Mouse (Mus musculus): ENCODE measurements at regions not wholly inside any gene's neighbourhood (a gene's known extent, or its start where the extent isn't known, plus 50 kb on each side); places are given as distances from the start of the nearest gene placed in this dataset.
A peak's percentile ranks its signal among the peaks of the same experiment; 100 is the strongest.

DNA sequence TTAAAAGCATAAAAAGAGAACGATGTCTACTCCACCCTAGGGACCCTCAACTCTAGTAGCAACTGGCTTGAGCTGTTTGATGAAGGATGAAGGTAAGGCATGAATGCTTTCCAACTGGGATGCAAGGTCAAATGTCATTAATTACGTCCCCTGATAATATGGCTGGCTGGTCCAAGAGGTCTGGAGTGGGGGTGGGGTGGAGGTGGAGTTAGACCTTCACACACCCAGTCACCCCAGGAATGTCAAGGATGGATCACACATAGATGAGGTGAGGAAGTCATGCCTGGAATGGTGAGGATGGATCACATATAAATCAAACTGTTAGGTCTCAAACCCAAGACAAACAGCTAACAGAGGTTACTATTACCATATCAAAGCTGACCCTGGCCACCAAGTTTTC is 177.2 kb upstream of the Jmjd1c start:
- peaks cover 40% of the 10 kb centered on the region for H3K4me1 ChIP-seq
- peaks cover 5% of the 10 kb centered on the region; the same call in 1 of the 2 replicates for H3K27me3 ChIP-seq
- 87% methylated on average over 2 of the region's 2 CpGs for WGBS
- H3K36me3 ChIP-seq: no peaks in the 10 kb centered on the region
- no peak overlapping the region for H3K9ac ChIP-seq
- no peak overlapping the region for H3K4me2 ChIP-seq
- H3K27ac ChIP-seq: no peak overlapping the region
- ATAC-seq (ENCODE audit: borderline replicate concordance, extremely low read depth, low FRiP score, low TSS enrichment): no peak
- no peaks in the 10 kb centered on the region for H3K9me3 ChIP-seq
- no peak overlapping the region for H3K4me3 ChIP-seq

DNA sequence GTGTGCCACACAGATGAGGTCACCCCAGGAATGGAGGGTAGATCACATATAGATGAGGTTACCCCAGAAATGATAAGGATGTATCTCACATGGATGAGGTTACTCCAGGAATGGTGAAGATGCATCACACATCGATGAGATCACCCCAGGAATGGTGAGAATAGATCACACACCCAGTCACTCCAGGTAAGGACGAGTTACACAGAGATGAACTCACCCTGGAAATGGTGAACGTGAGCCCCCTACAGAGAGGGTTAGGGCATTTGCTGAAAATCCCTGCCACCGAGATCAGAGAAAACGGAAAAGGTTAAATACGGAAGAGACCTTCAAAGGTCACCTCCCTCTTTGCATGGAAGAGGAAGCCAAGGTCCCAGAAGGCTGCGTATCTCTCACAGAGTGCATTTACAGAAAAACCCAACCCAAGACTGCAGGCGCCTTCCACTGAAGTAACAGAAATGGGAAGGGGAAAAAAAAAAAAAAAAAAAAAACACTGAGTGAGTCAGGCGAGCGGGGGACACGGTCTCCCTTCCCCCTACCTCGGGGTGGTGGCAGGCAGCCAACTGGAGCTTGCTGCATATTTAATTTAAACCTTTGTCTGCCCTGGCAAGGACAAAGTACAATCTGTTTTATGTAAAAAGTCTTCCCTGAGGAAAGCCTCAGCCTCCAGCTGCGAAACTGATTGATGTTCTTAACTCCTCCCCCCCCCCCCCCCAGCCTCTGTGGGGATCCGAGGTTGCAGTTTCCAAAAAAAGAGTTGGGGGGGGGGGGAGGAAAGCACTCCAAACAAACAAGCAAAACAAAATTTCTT is 175.8 kb upstream of the Jmjd1c start:
- WGBS: under 1% methylated on average over 14 of the region's 14 CpGs
- Histone ChIP-seq H3K9me3 (no peaks in the 10 kb centered on the region), H3K4me1 (peaks cover 33% of the 10 kb centered on the region), H3K9ac (peak overlapping the region; percentile 24; the same call in 1 of the 2 replicates), H3K27ac (peak overlapping the region; percentile 79), H3K4me2 (peak overlapping the region; percentile 57), H3K4me3 (peak overlapping the region; percentile 24), H3K27me3 (peaks cover 6% of the 10 kb centered on the region; the same call in 1 of the 2 replicates), H3K36me3 (no peaks in the 10 kb centered on the region)
- peak; percentile 31; the same call in 1 of the 2 replicates for ATAC-seq (ENCODE audit: borderline replicate concordance, extremely low read depth, low FRiP score, low TSS enrichment)

DNA sequence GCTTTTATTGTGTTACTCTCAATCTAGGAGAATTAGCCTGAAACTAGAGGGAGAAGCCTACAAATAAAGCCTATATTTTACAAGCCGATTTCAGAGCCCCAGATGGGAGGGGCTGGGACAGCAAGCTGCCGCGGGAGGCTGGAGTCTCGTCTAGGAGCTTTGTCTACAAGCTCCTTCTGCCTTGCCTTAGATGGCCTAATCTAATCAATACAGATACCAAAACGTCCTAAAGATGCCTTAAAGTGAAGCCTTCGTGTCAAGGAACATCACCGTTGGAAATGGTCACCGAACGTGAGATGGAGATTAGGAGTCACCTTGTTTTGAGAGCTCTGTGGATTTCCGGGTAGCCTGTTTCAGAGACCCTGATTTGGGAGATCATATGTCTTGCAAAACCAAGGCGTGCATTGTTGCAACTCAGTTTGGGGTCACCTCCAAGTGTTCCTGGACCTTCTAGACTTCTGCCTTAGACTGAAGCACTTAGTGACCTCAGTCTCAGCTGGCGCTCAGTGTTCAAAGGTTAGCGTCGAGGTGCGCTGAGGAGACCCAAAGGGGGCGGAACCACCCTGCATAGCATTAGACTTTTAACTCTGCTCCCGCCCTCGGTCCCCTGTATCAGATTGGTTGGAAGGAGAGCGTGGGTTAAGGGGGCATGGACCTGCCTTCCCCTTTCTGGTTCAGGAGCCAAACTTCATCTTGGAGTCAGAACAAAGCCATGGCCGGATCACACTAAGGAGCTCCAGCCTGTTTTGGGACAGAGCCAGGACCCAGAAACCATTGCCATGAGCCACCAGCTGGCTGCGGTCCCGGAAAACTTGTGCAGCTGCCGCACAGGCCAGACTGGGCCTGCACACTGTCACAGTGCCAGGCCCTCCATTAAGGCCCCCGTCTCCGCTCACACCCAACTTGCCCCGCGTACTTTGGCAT is 174.9 kb upstream of the Jmjd1c start:
- H3K4me3 ChIP-seq: peak overlapping the region; percentile 24
- H3K27ac ChIP-seq: peak overlapping the region; percentile 79
- peaks cover 6% of the 10 kb centered on the region; the same call in 1 of the 2 replicates for H3K27me3 ChIP-seq
- 0 out of 2 replicates have a peak overlapping the region, but pooled peaks have one; percentile 24 for H3K9ac ChIP-seq
- peak; percentile 90 for ATAC-seq (ENCODE audit: borderline replicate concordance, extremely low read depth, low FRiP score, low TSS enrichment)
- H3K9me3 ChIP-seq: no peaks in the 10 kb centered on the region
- 3% methylated on average over 27 of the region's 27 CpGs for WGBS
- no peaks in the 10 kb centered on the region for H3K36me3 ChIP-seq
- H3K4me1 ChIP-seq: peaks cover 38% of the 10 kb centered on the region
- peak overlapping the region; percentile 57 for H3K4me2 ChIP-seq

DNA sequence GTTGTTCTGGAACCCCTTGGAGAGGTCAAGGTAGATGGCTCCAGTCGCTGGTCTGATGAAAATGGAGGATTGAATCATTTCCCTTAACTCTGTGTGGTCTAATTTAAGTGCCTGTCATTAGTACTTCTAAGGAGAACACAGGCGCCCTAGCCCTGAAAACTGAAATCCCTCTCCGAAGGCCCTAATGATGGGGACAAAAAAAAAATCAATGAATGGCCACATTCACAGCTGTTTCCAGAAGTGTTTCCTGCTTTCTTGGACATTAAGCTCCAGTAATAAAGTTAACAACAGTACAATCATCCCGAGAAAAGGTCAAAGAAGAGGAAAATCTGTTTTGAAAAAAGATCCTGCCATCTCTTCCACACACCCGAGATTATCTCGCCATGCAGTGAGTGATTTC is 174.1 kb upstream of the Jmjd1c start:
- Histone ChIP-seq H3K4me2 (peak overlapping the region; percentile 57), H3K36me3 (no peaks in the 10 kb centered on the region), H3K4me3 (no peak overlapping the region), H3K4me1 (peaks cover 38% of the 10 kb centered on the region), H3K27ac (peak overlapping the region; percentile 79), H3K9ac (no peak overlapping the region), H3K9me3 (no peaks in the 10 kb centered on the region), H3K27me3 (peaks cover 6% of the 10 kb centered on the region; the same call in 1 of the 2 replicates)
- ATAC-seq (ENCODE audit: borderline replicate concordance, extremely low read depth, low FRiP score, low TSS enrichment): no peak; the same call in 1 of the 2 replicates
- 22% methylated on average over 6 of the region's 6 CpGs for WGBS

DNA sequence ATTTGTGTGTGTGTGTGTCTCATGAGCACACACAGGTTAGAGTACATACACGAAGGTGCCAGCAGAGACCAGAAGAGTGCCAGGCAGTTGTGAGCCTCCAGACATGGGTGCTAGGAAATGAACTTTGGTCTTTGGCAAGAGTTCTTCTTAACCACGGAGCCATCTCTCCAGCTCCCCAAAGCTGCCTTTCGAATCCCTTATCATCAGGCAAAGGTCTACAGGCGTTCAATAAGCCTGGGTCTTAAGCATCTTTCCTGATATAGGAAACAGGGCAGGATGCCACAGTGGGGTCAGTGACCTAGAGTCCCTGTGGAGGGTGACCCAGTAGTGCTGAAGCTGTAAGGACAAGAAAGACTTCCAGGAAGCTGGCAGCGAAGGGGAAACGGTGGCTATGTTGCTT is 173.6 kb upstream of the Jmjd1c start:
- ATAC-seq (ENCODE audit: borderline replicate concordance, extremely low read depth, low FRiP score, low TSS enrichment): no peak
- Histone ChIP-seq H3K27ac (peak overlapping the region; percentile 79; the same call in 1 of the 2 replicates), H3K9ac (no peak overlapping the region)

DNA sequence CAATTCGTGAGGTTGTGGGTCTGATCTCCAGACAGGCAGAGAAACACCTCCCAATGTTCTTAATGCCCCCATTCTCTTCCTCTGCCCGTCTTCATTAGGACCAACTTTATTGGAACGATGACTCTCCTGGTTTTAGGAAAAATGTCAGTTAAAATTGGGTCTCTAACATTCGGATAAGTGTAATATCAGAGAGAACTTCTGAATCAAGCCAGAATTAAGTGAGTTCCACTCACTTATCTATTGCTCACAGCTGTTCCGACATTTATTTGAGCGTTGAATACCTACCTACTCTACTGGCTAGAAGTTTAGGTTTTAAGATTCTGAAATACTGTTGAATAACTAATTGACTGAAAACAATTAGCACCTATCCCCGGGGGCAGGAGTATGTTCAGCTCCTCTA is 172.0 kb upstream of the Jmjd1c start:
- Histone ChIP-seq H3K4me2 (no peak overlapping the region), H3K9ac (no peak overlapping the region), H3K36me3 (no peaks in the 10 kb centered on the region), H3K4me1 (peaks cover 50% of the 10 kb centered on the region), H3K4me3 (no peak overlapping the region), H3K27me3 (peaks cover 6% of the 10 kb centered on the region; the same call in 1 of the 2 replicates), H3K27ac (no peak overlapping the region), H3K9me3 (no peaks in the 10 kb centered on the region)
- whole genome bisulfite sequencing: 86% methylated on average over 7 of the region's 7 CpGs
- no peak for ATAC-seq (ENCODE audit: borderline replicate concordance, extremely low read depth, low FRiP score, low TSS enrichment)

More for the DNA sequence above, 173.6 kb upstream of the Jmjd1c start:
- Histone ChIP-seq H3K36me3 (no peaks in the 10 kb centered on the region), H3K4me1 (peaks cover 39% of the 10 kb centered on the region), H3K4me2 (no peak overlapping the region), H3K27me3 (peaks cover 6% of the 10 kb centered on the region; the same call in 1 of the 2 replicates), H3K9me3 (no peaks in the 10 kb centered on the region), H3K4me3 (no peak overlapping the region)
- 66% methylated on average over 6 of the region's 6 CpGs for WGBS

DNA sequence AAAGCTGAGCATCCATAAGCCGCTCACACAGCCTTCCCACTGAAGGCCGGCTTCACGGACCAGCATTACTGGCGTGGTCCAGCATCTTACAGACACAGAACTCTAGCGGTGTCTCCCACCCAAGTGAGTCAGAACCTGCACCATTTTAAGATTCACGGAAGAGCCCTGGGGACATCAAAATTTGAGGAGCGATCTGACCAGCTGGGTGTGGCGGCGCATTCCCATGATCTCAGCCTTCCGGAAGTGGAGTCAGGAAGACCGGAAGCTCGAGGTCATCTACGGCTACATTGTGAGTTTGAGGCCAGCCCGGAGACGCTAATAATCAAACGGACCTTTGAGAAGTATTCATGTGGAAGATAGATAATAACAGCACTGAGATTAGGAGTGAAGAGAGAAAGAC is 171.5 kb upstream of the Jmjd1c start:
- Histone ChIP-seq H3K4me2 (no peak overlapping the region), H3K4me1 (peaks cover 51% of the 10 kb centered on the region), H3K9ac (no peak overlapping the region), H3K36me3 (no peaks in the 10 kb centered on the region), H3K4me3 (no peak overlapping the region), H3K9me3 (no peaks in the 10 kb centered on the region), H3K27me3 (peaks cover 6% of the 10 kb centered on the region; the same call in 1 of the 2 replicates), H3K27ac (no peak overlapping the region)
- 83% methylated on average over 16 of the region's 16 CpGs for WGBS
- no peak for ATAC-seq (ENCODE audit: borderline replicate concordance, extremely low read depth, low FRiP score, low TSS enrichment)

DNA sequence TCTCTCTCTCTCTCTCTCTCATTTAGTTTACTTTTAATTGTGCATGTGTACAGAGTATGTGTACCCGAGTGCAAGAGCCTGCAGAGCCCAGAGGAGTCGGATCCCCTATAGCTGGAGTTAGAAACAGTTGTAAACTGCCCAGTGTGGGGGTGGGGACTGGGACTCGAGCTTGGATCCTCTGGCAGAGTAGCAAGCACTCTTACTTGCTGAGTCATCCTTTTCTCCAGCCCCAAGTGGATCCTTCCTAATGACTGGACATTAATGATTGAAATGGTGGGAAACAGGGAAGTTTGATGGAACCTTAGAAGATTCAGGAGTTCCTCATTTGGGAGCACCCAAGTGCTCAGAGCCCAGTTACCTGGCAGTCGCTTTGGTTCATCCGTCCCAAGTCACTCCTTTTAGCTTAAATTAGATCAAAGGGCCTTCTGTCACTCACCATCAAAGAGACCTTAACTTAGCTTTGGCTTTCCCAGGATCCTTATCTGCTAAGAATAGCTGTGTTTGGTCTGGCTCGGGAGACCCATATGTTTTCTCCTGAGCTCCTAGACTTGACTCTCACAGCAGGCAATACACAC is 170.3 kb upstream of the Jmjd1c start:
- Histone ChIP-seq H3K4me1 (peaks cover 41% of the 10 kb centered on the region), H3K27ac (no peak overlapping the region), H3K4me3 (no peak overlapping the region), H3K9me3 (no peaks in the 10 kb centered on the region), H3K27me3 (peaks cover 6% of the 10 kb centered on the region; the same call in 1 of the 2 replicates), H3K9ac (no peak overlapping the region), H3K4me2 (no peak overlapping the region), H3K36me3 (no peaks in the 10 kb centered on the region)
- ATAC-seq (ENCODE audit: borderline replicate concordance, extremely low read depth, low FRiP score, low TSS enrichment): no peak
- 30% methylated on average over 6 of the region's 6 CpGs for WGBS

DNA sequence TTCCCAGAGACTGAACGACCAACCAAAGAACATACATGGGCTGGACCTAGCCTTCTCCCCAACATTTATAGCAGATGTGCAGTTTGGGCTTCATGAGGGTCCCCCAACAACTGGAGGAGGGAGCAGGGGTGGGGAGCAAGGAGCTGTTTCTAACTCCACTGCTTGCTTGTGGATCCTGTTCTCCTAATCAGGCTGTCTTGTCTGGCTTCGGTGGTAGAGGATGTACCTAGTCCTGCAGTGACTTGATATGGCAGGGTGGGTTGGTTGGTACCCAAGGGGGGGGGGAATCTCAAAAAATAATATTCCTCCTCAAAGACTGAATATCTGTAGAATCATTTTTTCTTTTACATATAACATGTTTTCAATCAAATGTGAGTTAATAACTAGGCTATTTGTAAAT is 168.3 kb upstream of the Jmjd1c start:
- 83% methylated on average over 2 of the region's 2 CpGs for WGBS
- no peak for ATAC-seq (ENCODE audit: borderline replicate concordance, extremely low read depth, low FRiP score, low TSS enrichment)
- peaks cover 21% of the 10 kb centered on the region for H3K4me1 ChIP-seq

DNA sequence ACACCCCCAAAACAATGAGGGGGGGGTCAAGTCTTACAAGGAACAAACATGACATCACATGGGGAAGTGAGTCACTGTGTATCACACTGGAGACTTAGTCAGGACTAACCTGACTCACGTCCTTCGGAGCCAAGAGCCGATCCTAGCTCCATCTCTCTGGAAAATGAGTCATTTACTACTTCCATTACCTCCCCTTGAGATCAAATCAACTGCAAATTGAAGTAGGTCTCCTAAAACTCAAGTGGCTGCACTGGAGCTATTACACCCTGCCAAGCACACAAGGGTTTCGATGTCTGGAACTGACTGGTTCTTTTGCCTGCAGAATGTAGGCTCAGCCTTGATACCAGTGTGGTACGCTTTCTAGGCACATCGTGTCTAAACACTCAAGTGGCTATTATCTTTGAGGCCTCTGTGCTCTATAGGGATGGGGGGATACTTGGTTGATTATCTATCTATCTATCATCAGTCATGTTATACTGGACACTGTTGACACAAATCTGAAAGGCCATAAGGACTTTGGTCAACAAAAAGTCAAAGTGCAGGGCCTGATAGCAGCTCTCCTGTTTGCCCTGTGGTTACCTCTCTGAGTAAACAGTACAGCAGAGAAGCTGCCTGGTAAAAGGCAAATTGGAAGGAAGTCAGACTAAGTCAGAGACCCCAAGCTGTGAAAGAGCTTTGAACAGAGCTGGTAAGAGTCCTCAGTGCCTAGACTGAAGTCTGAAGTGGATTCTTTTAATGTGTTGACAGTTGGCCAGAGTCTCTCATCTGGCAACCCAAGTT is 167.5 kb upstream of the Jmjd1c start:
- Histone ChIP-seq H3K27me3 (peaks cover 4% of the 10 kb centered on the region; the same call in 1 of the 2 replicates), H3K4me2 (no peak overlapping the region), H3K9me3 (no peaks in the 10 kb centered on the region), H3K27ac (peak overlapping the region; percentile 67), H3K36me3 (no peaks in the 10 kb centered on the region), H3K9ac (no peak overlapping the region), H3K4me3 (no peak overlapping the region), H3K4me1 (peaks cover 19% of the 10 kb centered on the region)
- peak; percentile 85 for ATAC-seq (ENCODE audit: borderline replicate concordance, extremely low read depth, low FRiP score, low TSS enrichment)
- 40% methylated on average over 6 of the region's 6 CpGs for WGBS

More for the DNA sequence above, 168.3 kb upstream of the Jmjd1c start:
- Histone ChIP-seq H3K36me3 (no peaks in the 10 kb centered on the region), H3K4me3 (no peak overlapping the region), H3K27ac (no peak overlapping the region), H3K9me3 (no peaks in the 10 kb centered on the region), H3K27me3 (peaks cover 6% of the 10 kb centered on the region; the same call in 1 of the 2 replicates), H3K9ac (no peak overlapping the region), H3K4me2 (no peak overlapping the region)

DNA sequence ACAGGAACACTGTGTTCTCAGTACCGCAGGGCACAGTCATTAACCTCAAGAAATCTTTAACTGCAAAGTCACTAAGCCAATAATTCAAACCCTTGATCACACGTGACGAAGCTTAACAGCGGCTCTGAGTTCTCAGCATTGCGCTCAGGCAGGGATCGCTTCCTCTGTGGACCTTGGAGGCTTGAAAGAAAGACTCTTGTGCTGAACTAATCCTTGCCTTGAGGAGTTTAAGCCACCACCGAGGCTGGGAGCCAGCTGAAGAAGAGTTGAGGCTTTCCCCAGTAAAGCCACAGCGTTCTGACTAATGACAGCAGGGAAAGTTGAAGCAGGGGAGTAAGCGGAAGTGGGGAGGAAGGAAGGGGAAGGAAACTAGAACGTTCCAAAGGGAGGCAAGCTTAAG is 165.4 kb upstream of the Jmjd1c start:
- no peak overlapping the region for H3K27ac ChIP-seq
- 64% methylated on average over 10 of the region's 10 CpGs for WGBS
- no peaks in the 10 kb centered on the region for H3K36me3 ChIP-seq
- peaks cover 18% of the 10 kb centered on the region for H3K4me1 ChIP-seq
- no peaks in the 10 kb centered on the region for H3K27me3 ChIP-seq
- no peak overlapping the region for H3K4me2 ChIP-seq
- H3K9ac ChIP-seq: no peak overlapping the region
- no peak for ATAC-seq (ENCODE audit: borderline replicate concordance, extremely low read depth, low FRiP score, low TSS enrichment)
- no peaks in the 10 kb centered on the region for H3K9me3 ChIP-seq
- H3K4me3 ChIP-seq: no peak overlapping the region

All from lung, embryonic 15.5 days (tissue).